Mouse (Mus musculus) forebrain, embryonic 14.5 days (tissue): Measurements from ENCODE around the gene Cnih3. TPM values are rescaled to one million over a fixed set of nuclear protein-coding genes. Genes with fewer than 3 reads are reported as not detected.

Source experiments
- ATAC-seq: fragments of 200-750 bp; cut with Nextera tagmentation; 2 replicates; pipeline ENCODE4 v1.8.0; 2017; ENCODE audit warnings: mild to moderate bottlenecking, moderate library complexity
- DNase-seq: peaks from one replicate; pipeline ENCODE4 v3.0.0-alpha.2; 2015; ENCODE audit warnings: low spot score
- H3K27ac ChIP-seq: fragments of 300-500 bp; sonication (generic); 2 replicates; pipeline ENCODE4 v1.5.1; 2014; ENCODE audit warnings: low read depth, mild to moderate bottlenecking, control low read depth, low read length, moderate library complexity
- H3K27me3 ChIP-seq: fragments of 300-500 bp; sonication (generic); replicated peaks from 2 replicates; pipeline ENCODE4 v1.6.1; 2014; ENCODE audit warnings: low read length, control low read depth, mixed read lengths; ENCODE audit not compliant: control insufficient read depth, insufficient read depth
- H3K36me3 ChIP-seq: fragments of 300-500 bp; sonication (generic); 2 replicates; pipeline ENCODE4 v1.6.1; 2014; ENCODE audit warnings: low read length, control low read depth; ENCODE audit not compliant: control insufficient read depth, insufficient read depth
- H3K4me1 ChIP-seq: fragments of 300-500 bp; sonication (generic); 2 replicates; pipeline ENCODE4 v1.6.1; 2014; ENCODE audit warnings: antibody characterized with exemption, low read length, control low read depth; ENCODE audit not compliant: control insufficient read depth, insufficient read depth
- H3K4me2 ChIP-seq: fragments of 300-500 bp; sonication (generic); 2 replicates; pipeline ENCODE4 v1.6.1; 2014; ENCODE audit warnings: mild to moderate bottlenecking, control low read depth, low read length
- H3K4me3 ChIP-seq: fragments of 300-500 bp; sonication (generic); 2 replicates; pipeline ENCODE4 v1.5.1; 2014; ENCODE audit warnings: low read depth, low read length, control low read depth
- H3K9ac ChIP-seq: fragments of 300-500 bp; sonication (generic); 2 replicates; pipeline ENCODE4 v1.6.1; 2014; ENCODE audit warnings: mild to moderate bottlenecking, low read length, control low read depth, moderate library complexity
- H3K9me3 ChIP-seq: fragments of 300-500 bp; sonication (generic); replicated peaks from 2 replicates; pipeline ENCODE4 v1.6.1; 2016; ENCODE audit warnings: low read length, control low read depth, mixed read lengths; ENCODE audit not compliant: control insufficient read depth
- WGBS: fragments of 180-500 bp; shearing (Covaris S2); extraction: QIAGEN DNeasy Blood & Tissue Kit; methylation state at CpG from one replicate; pipeline ENCODE4 v1.1.7; 2014; 5-methylcytosine and 5-hydroxymethylcytosine counted together
- polyA plus RNA-seq: library from polyadenylated mRNA; unstranded; fragments of >200 nt; fragmentation: Nextera tagmentation; extraction: Ambion mirVana; gene quantifications from 2 replicates; pipeline ENCODE4 v1.2.1, GENCODE M21; 2014

The Cnih3 gene
- polyA plus RNA-seq, 1 experiment from 2014 or later, result 17.0 TPM

- no peak overlapping the region for H3K4me3 ChIP-seq
- no peak overlapping the region for H3K4me2 ChIP-seq
- no peaks in the 10 kb centered on the region for H3K36me3 ChIP-seq
- H3K4me1 ChIP-seq, result peaks cover 23% of the 10 kb centered on the region
- H3K27ac ChIP-seq, result peak overlapping the region; percentile 35; the same call in 1 of the 2 replicates
- WGBS, result 18% methylated on average over 11 of the region's 11 CpGs
- H3K27me3 ChIP-seq, result no peaks in the 10 kb centered on the region
- H3K9ac ChIP-seq, result no peak overlapping the region
- ATAC-seq (peak; percentile 62), DNase-seq (peak; percentile 79)
- no peaks in the 10 kb centered on the region for H3K9me3 ChIP-seq
Measured at GRCm38 (mm10) chr1:181420080-181420536, 67.7 kb downstream of the Cnih3 start.

- Histone ChIP-seq H3K4me3 (no peak overlapping the region), H3K27me3 (no peaks in the 10 kb centered on the region), H3K36me3 (no peaks in the 10 kb centered on the region), H3K27ac (no peak overlapping the region), H3K9ac (no peak overlapping the region), H3K4me1 (peaks cover 23% of the 10 kb centered on the region), H3K4me2 (no peak overlapping the region), H3K9me3 (no peaks in the 10 kb centered on the region)
- ATAC-seq (no peak), DNase-seq (peak; percentile 60)
- 49% methylated on average over 6 of the region's 6 CpGs for WGBS
Measured at GRCm38 (mm10) chr1:181422796-181423195, 70.4 kb downstream of the Cnih3 start.

- peaks cover 12% of the 10 kb centered on the region for H3K4me1 ChIP-seq
- H3K27ac ChIP-seq, result no peak overlapping the region
- no peak for ATAC-seq
- H3K4me2 ChIP-seq, result no peak overlapping the region
- H3K36me3 ChIP-seq, result no peaks in the 10 kb centered on the region
- no peaks in the 10 kb centered on the region for H3K27me3 ChIP-seq
- no peaks in the 10 kb centered on the region for H3K9me3 ChIP-seq
- WGBS, result 88% methylated on average over 3 of the region's 3 CpGs
- DNase-seq, result no peak
- no peak overlapping the region for H3K9ac ChIP-seq
- no peak overlapping the region for H3K4me3 ChIP-seq
Measured at GRCm38 (mm10) chr1:181424922-181425321, 72.5 kb downstream of the Cnih3 start.

GRCm38 (mm10) chr1:181425388-181425787 lies 73.0 kb downstream of the Cnih3 start:
- Histone ChIP-seq H3K4me2 (no peak overlapping the region), H3K36me3 (no peaks in the 10 kb centered on the region), H3K9me3 (no peaks in the 10 kb centered on the region), H3K27me3 (no peaks in the 10 kb centered on the region), H3K4me3 (no peak overlapping the region), H3K4me1 (peaks cover 12% of the 10 kb centered on the region), H3K9ac (no peak overlapping the region), H3K27ac (no peak overlapping the region)
- no peak for ATAC-seq
- no peak for DNase-seq
- 88% methylated on average over 3 of the region's 3 CpGs for WGBS

- no peaks in the 10 kb centered on the region for H3K36me3 ChIP-seq
- H3K4me2 ChIP-seq, result no peak overlapping the region
- WGBS, result 95% methylated on average over 5 of the region's 5 CpGs
- no peaks in the 10 kb centered on the region for H3K27me3 ChIP-seq
- H3K4me3 ChIP-seq, result no peak overlapping the region
- DNase-seq, result no peak
- H3K9ac ChIP-seq, result no peak overlapping the region
- peaks cover 8% of the 10 kb centered on the region for H3K4me1 ChIP-seq
- no peak for ATAC-seq
- no peaks in the 10 kb centered on the region for H3K9me3 ChIP-seq
- no peak overlapping the region for H3K27ac ChIP-seq
Measured at GRCm38 (mm10) chr1:181426406-181426805, 74.0 kb downstream of the Cnih3 start.

GRCm38 (mm10) chr1:181433263-181433662 lies 80.8 kb downstream of the Cnih3 start:
- no peak overlapping the region for H3K27ac ChIP-seq
- no peaks in the 10 kb centered on the region for H3K27me3 ChIP-seq
- H3K4me3 ChIP-seq, result no peak overlapping the region
- no peaks in the 10 kb centered on the region for H3K9me3 ChIP-seq
- no peaks in the 10 kb centered on the region for H3K36me3 ChIP-seq
- no peak overlapping the region for H3K9ac ChIP-seq
- no peaks in the 10 kb centered on the region for H3K4me1 ChIP-seq
- WGBS, result 67% methylated on average over 5 of the region's 5 CpGs
- DNase-seq (no peak), ATAC-seq (no peak)
- no peak overlapping the region for H3K4me2 ChIP-seq

- DNase-seq, result no peak
- Histone ChIP-seq H3K27ac (no peak overlapping the region), H3K4me3 (no peak overlapping the region), H3K9ac (no peak overlapping the region), H3K9me3 (no peaks in the 10 kb centered on the region), H3K4me2 (no peak overlapping the region), H3K27me3 (no peaks in the 10 kb centered on the region), H3K36me3 (no peaks in the 10 kb centered on the region), H3K4me1 (no peaks in the 10 kb centered on the region)
- no peak for ATAC-seq
- WGBS, result 80% methylated on average over 5 of the region's 5 CpGs
Measured at GRCm38 (mm10) chr1:181435414-181435813, 83.0 kb downstream of the Cnih3 start.

- Histone ChIP-seq H3K9me3 (no peaks in the 10 kb centered on the region), H3K27me3 (no peaks in the 10 kb centered on the region), H3K27ac (peak overlapping the region; percentile 61; the same call in 1 of the 2 replicates), H3K36me3 (no peaks in the 10 kb centered on the region), H3K4me3 (no peak overlapping the region), H3K4me2 (no peak overlapping the region), H3K4me1 (peaks cover 4% of the 10 kb centered on the region; the same call in 1 of the 2 replicates), H3K9ac (no peak overlapping the region)
- DNase-seq, result no peak
- 0 out of 2 replicates have a peak, but pooled peaks have one; percentile 38 for ATAC-seq
- 66% methylated on average over 8 of the region's 8 CpGs for WGBS
Measured at GRCm38 (mm10) chr1:181440982-181441603, 88.7 kb downstream of the Cnih3 start.

GRCm38 (mm10) chr1:181441654-181442241 lies 89.3 kb downstream of the Cnih3 start:
- Histone ChIP-seq H3K4me1 (peaks cover 4% of the 10 kb centered on the region; the same call in 1 of the 2 replicates), H3K36me3 (no peaks in the 10 kb centered on the region), H3K27ac (peak overlapping the region; percentile 61; the same call in 1 of the 2 replicates), H3K27me3 (no peaks in the 10 kb centered on the region), H3K4me2 (no peak overlapping the region), H3K9ac (no peak overlapping the region), H3K4me3 (no peak overlapping the region), H3K9me3 (no peaks in the 10 kb centered on the region)
- ATAC-seq (no peak), DNase-seq (peak; percentile 56)
- 67% methylated on average over 7 of the region's 7 CpGs for WGBS
